ENCODE assay signal across 24 mouse cellular contexts in the genomic region with DNA sequence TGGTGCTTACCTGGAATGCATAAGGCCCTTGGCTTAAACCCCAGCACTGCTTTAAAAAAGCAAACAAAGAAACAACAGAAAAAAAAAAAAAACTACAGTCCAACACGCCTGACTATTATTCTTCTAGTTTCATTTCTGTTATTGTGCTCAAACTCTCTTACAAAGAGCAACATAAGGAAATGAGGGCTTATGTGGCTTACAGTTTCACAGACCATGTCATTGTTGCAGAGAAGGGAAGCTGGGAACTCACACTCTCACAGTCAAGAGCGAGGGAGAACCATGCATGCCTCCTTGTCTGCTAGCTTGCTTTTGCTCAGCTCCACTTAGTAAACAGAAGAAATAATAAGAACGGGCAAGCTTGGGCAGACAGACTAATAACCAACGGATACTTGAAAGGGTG. TPM values are rescaled to one million over a fixed set of nuclear protein-coding genes. Genes with fewer than 3 reads are reported as not detected.
DNase-seq lines count a peak whose midpoint lies in the region; ATAC-seq and TF ChIP-seq lines count a peak whose summit lies in the region.
"Had no signal": no experiment of that assay in that cellular context is flagged by ENCODE, and none has a peak within 500 bp of the region (broad histone marks: within the 10 kb centered on the region; RNA-seq: fewer than 3 reads in every experiment).

No protein-coding gene starts in this region.

- H3K9ac ChIP-seq in intestine, postnatal 0 days (ENCODE audit: low read depth, low read length): no peak overlapping the region
- H3K9ac ChIP-seq: embryonic facial prominence, embryonic 13.5 days; forebrain, embryonic 12.5 days; limb, embryonic 13.5 days; lung, embryonic 14.5 days; midbrain, embryonic 12.5 days had no signal

- no peaks in the 10 kb centered on the region for H3K4me1 ChIP-seq in intestine, postnatal 0 days (replicated peaks; ENCODE audit: control insufficient read depth, insufficient read depth, low read length)
- H3K4me1 ChIP-seq: forebrain, embryonic 12.5 days; hindbrain, embryonic 10.5 days; midbrain, embryonic 12.5 days had no signal

- H3K9me3 ChIP-seq in intestine, postnatal 0 days (ENCODE audit: control insufficient read depth): no peaks in the 10 kb centered on the region
- H3K9me3 ChIP-seq: embryonic facial prominence, embryonic 13.5 days; forebrain, embryonic 12.5 days; hindbrain, embryonic 10.5 days; limb, embryonic 13.5 days; midbrain, embryonic 12.5 days had no signal

- DNase-seq in heart, adult 11 months: peak; percentile 76
- no peak for DNase-seq in heart, adult 9 months (ENCODE audit: low spot score in 2 of 2)
- peak; percentile 30 for DNase-seq in A20 (ENCODE audit: low read depth, low spot score)
- no peak for DNase-seq in ovary, postnatal 14 days (ENCODE audit: low spot score)
- DNase-seq: cerebellum, adult 2 months; cerebellum, postnatal 25 days; embryo, embryonic 11 days; kidney, adult 18-20 months; kidney, postnatal 4 days; lung, embryonic 14.5 days; lung, postnatal 4 days had no signal

- no peak overlapping the region for H3K4me3 ChIP-seq in intestine, postnatal 0 days (ENCODE audit: low read depth, low read length)
- H3K4me3 ChIP-seq: embryonic facial prominence, embryonic 13.5 days; erythroblast, embryonic 14.5 days; forebrain, embryonic 12.5 days; hindbrain, embryonic 10.5 days; limb, embryonic 13.5 days; midbrain, embryonic 12.5 days had no signal

- 84% methylated on average over 4 of the region's 4 CpGs for WGBS in intestine, postnatal 0 days

- H3K27ac ChIP-seq in intestine, postnatal 0 days (ENCODE audit: low read depth, low read length): no peak overlapping the region
- H3K27ac ChIP-seq: embryonic facial prominence, embryonic 13.5 days; forebrain, embryonic 12.5 days; hindbrain, embryonic 10.5 days; hindbrain, postnatal 0 days; limb, embryonic 13.5 days; midbrain, embryonic 12.5 days had no signal

- no peak for TF ChIP-seq CTCF in intestine, postnatal 0 days (IDR thresholded peaks at IDR 0.05; ENCODE audit: low read depth)

- no peaks in the 10 kb centered on the region for H3K27me3 ChIP-seq in intestine, postnatal 0 days (replicated peaks; ENCODE audit: control insufficient read depth, insufficient read depth, low read length)
- H3K27me3 ChIP-seq: embryonic facial prominence, embryonic 13.5 days; forebrain, embryonic 12.5 days; limb, embryonic 13.5 days; midbrain, embryonic 12.5 days had no signal

- H3K36me3 ChIP-seq in intestine, postnatal 0 days (ENCODE audit: control insufficient read depth, insufficient read depth): no peaks in the 10 kb centered on the region
- H3K36me3 ChIP-seq: embryonic facial prominence, embryonic 13.5 days; forebrain, embryonic 12.5 days; hindbrain, embryonic 10.5 days; limb, embryonic 13.5 days; midbrain, embryonic 12.5 days had no signal

- no peak overlapping the region for H3K4me2 ChIP-seq in intestine, postnatal 0 days (replicated peaks; ENCODE audit: low read depth)
- H3K4me2 ChIP-seq: embryonic facial prominence, embryonic 13.5 days; forebrain, embryonic 12.5 days; heart, embryonic 11.5 days; limb, embryonic 13.5 days; lung, embryonic 14.5 days; midbrain, embryonic 12.5 days had no signal

- peak; percentile 27 to 54; a peak in 2 of 4 replicates for ATAC-seq in hematopoietic stem cell, adult 5-6 weeks (replicated peaks in 1 of 2; ENCODE audit: insufficient read depth in 1 of 2, low FRiP score in 2 of 2, low TSS enrichment in 1 of 2, low read depth in 1 of 2, poor library complexity in 2 of 2, severe bottlenecking in 2 of 2)
- peak; percentile 63 for ATAC-seq in megakaryocyte progenitor cell, adult 5-6 weeks (replicated peaks; ENCODE audit: poor library complexity)
- ATAC-seq in activated CD4-positive, CD25-positive, alpha-beta regulatory T cell, adult 4 months: no peak
- no peak for ATAC-seq in intestine, postnatal 0 days
- ATAC-seq: CD4-positive, CD25-positive, alpha-beta regulatory T cell, adult 4 months; hindbrain, postnatal 0 days had no signal

RNA-seq across cellular contexts. Expression of a gene that starts 52.9 kb away (rescaled TPM):
- 30.8 and 38.0 TPM in 2 replicates for total RNA-seq in hematopoietic stem cell, adult 5-6 weeks (2017)
- 19.3 and 21.9 TPM in 2 replicates for total RNA-seq in megakaryocyte progenitor cell, adult 5-6 weeks (2015)
- 25.9 and 26.1 TPM in 2 replicates for total RNA-seq in megakaryocyte progenitor cell, adult 5-6 weeks (2017)
- polyA plus RNA-seq in activated CD4-positive, CD25-positive, alpha-beta regulatory T cell, adult 4 months (2017; shearing (Covaris generic)): 10 to 100 TPM; 12.4 to 13.0 TPM
- 1.1 and 1.4 TPM in 2 replicates for polyA plus RNA-seq in intestine, postnatal 0 days (2015; fragmentation: Nextera tagmentation; extraction: Ambion mirVana)

Comparison
In these comparisons a context has a peak if more than half of its experiments do, and no peak if none do; other contexts are left out.
1. DNase-seq: peak in heart, adult 11 months (single experiment) and A20 (single experiment); none in heart, adult 9 months (0 of 2) and ovary, postnatal 14 days (single experiment).
2. ATAC-seq: peak in hematopoietic stem cell, adult 5-6 weeks (2 of 2) and megakaryocyte progenitor cell, adult 5-6 weeks (single experiment); none in activated CD4-positive, CD25-positive, alpha-beta regulatory T cell, adult 4 months (single experiment) and intestine, postnatal 0 days (single experiment).